7 mouse cellular contexts compared by ENCODE assay signal in genomic region chr3:89842258-89842657, GRCm38 (mm10). TPM values are rescaled to one million over a fixed set of nuclear protein-coding genes. Genes with fewer than 3 reads are reported as not detected.
DNase-seq lines count a peak whose midpoint lies in the region; ATAC-seq and TF ChIP-seq lines count a peak whose summit lies in the region.

No protein-coding gene starts in this region.

- H3K27me3 ChIP-seq in lung, embryonic 15.5 days, result no peaks in the 10 kb centered on the region

- H3K9me3 ChIP-seq in ES-E14 (ENCODE audit: control insufficient read depth, insufficient read depth, low read depth, low read length), result no peaks in the 10 kb centered on the region
- H3K9me3 ChIP-seq in lung, embryonic 15.5 days, result no peaks in the 10 kb centered on the region

- no peak overlapping the region for H3K4me2 ChIP-seq in lung, embryonic 15.5 days

- intact Hi-C loops in left cerebral cortex, adult 2 months (cut with DNase I), result no loop called here

- peaks cover 0 to 2% of the 10 kb centered on the region in 2 experiments; a peak in 2 of 4 replicates for H3K4me1 ChIP-seq in ES-E14 (ENCODE audit: control insufficient read depth in 2 of 2, insufficient read depth in 2 of 2, low read length in 2 of 2, poor library complexity in 1 of 2)
- peaks cover 2% of the 10 kb centered on the region; the same call in 1 of the 2 replicates for H3K4me1 ChIP-seq in brown adipose tissue, adult 24 weeks (ENCODE audit: control insufficient read depth, insufficient read depth, insufficient read length, low read length)
- H3K4me1 ChIP-seq in lung, embryonic 15.5 days, result peaks cover 9% of the 10 kb centered on the region

- ATAC-seq in lung, embryonic 15.5 days (ENCODE audit: borderline replicate concordance, extremely low read depth, low FRiP score, low TSS enrichment), result no peak

- 72% methylated on average over 4 of the region's 4 CpGs for WGBS in lung, embryonic 15.5 days

- H3K4me3 ChIP-seq in left cerebral cortex, adult 2 months, result no peak overlapping the region
- no peak overlapping the region for H3K4me3 ChIP-seq in ES-E14 (ENCODE audit: insufficient read depth in 1 of 2, low read depth in 1 of 2, low read length in 2 of 2, poor library complexity in 1 of 2, severe bottlenecking in 1 of 2)
- H3K4me3 ChIP-seq in brown adipose tissue, adult 24 weeks (ENCODE audit: insufficient read depth, low read depth, low read length), result no peak overlapping the region
- H3K4me3 ChIP-seq in lung, embryonic 15.5 days, result no peak overlapping the region

- H3K9ac ChIP-seq in ES-E14 (ENCODE audit: insufficient read depth, low read depth, low read length, poor library complexity, severe bottlenecking), result no peak overlapping the region
- H3K9ac ChIP-seq in lung, embryonic 15.5 days, result no peak overlapping the region

- H3K36me3 ChIP-seq in ES-E14 (ENCODE audit: control insufficient read depth, insufficient read depth, low read length, poor library complexity, severe bottlenecking), result no peaks in the 10 kb centered on the region
- no peaks in the 10 kb centered on the region for H3K36me3 ChIP-seq in lung, embryonic 15.5 days

- no peak overlapping the region for H3K27ac ChIP-seq in left cerebral cortex, adult 2 months
- H3K27ac ChIP-seq in ES-E14 (ENCODE audit: insufficient read depth, low read depth, low read length, poor library complexity, severe bottlenecking), result no peak overlapping the region
- 0 out of 2 replicates have a peak overlapping the region, but pooled peaks have one; percentile 16 for H3K27ac ChIP-seq in brown adipose tissue, adult 24 weeks (replicated peaks; ENCODE audit: low read depth, low read length)
- 0 out of 2 replicates have a peak overlapping the region, but pooled peaks have one; percentile 6 for H3K27ac ChIP-seq in lung, embryonic 15.5 days

- peak; percentile 47 for TF ChIP-seq CTCF in left cerebral cortex, adult 2 months (IDR thresholded peaks at IDR 0.05)

- DNase-seq in left cerebral cortex, adult 2 months (ENCODE audit: extremely low spot score in 1 of 2, low spot score in 2 of 2), result no peak
- DNase-seq in left cerebral cortex, adult 18-20 months (ENCODE audit: low spot score in 2 of 2), result no peak
- DNase-seq in ES-E14 (ENCODE audit: low read depth, low spot score), result peak; percentile 90
- no peak for DNase-seq in urinary bladder, postnatal 10 days (ENCODE audit: low spot score)
- no peak for DNase-seq in heart, adult 11 months

- in situ Hi-C loops in ES-E14 (cut with MboI; ENCODE audit: low sequenced_read_pairs in 2 of 2, unreplicated experiment in 2 of 2), result no loop called here

TF ChIP-seq in ES-E14, 5 proteins besides CTCF, POLR2A, EP300 and RAD21:
- TF ChIP-seq ZC3H11A (IDR thresholded peaks at IDR 0.05; ENCODE audit: borderline replicate concordance, low read depth, low read length) (0 out of 2 replicates have a peak, but pooled peaks have one; percentile 17), ZNF384 (IDR thresholded peaks at IDR 0.05; ENCODE audit: low read depth, low read length) (no peak), MAFK (IDR thresholded peaks at IDR 0.05; ENCODE audit: insufficient read depth, low read depth, low read length) (no peak)

RNA-seq across cellular contexts. Expression of gene She, which starts 11.1 kb away (rescaled TPM):
- total RNA-seq in left cerebral cortex, adult 2 months (2021), result 1 to 10 TPM; 3.1 to 3.7 TPM
- 1 to 10 TPM; 3.0 to 3.8 TPM for total RNA-seq in left cerebral cortex, adult 18-20 months (2021)
- 2.0 and 2.6 TPM in 2 replicates for total RNA-seq in ES-E14 (2012; rRNA removed)
- 2.4 and 4.0 TPM in 2 replicates for polyA plus RNA-seq in brown adipose tissue, adult 24 weeks (2012; ENCODE audit: insufficient read depth, insufficient read length, missing spikeins)
- 9.9 and 10.1 TPM in 2 replicates for polyA plus RNA-seq in lung, embryonic 15.5 days (2015; fragmentation: Nextera tagmentation; extraction: Ambion mirVana)

Comparison
In these comparisons a context has a peak if more than half of its experiments do, and no peak if none do; other contexts are left out.
1. H3K27ac ChIP-seq: peak in brown adipose tissue, adult 24 weeks (single experiment) and lung, embryonic 15.5 days (single experiment); none in left cerebral cortex, adult 2 months (single experiment) and ES-E14 (single experiment).